Comparison of ENCODE assay signal across 15 mouse cellular contexts in the genomic region with DNA sequence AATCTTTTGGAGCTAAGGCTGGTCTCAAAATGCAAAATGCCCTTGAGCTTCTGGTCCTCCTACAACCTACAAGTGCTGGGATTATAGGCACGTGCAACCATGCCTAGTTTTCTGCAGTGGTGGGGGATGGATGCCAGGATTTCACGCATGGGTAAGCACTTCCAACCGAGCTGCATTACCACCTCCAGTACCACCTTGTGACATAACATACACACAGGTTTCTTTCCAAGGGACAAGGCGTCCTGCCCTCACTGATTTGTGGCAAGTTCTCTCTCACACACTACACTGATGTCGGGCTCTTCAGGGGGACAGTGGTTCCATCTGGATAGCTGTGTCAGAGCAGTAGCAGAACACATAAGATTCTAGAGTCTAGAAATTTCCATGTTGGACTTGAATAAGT. TPM values are rescaled to one million over a fixed set of nuclear protein-coding genes. Genes with fewer than 3 reads are reported as not detected.
"Had no signal": no experiment of that assay in that cellular context is flagged by ENCODE, and none has a peak within 500 bp of the region (broad histone marks: within the 10 kb centered on the region; RNA-seq: fewer than 3 reads in every experiment).

No protein-coding gene starts in this region.

- DNase-seq: liver, postnatal 0 days; lung, adult 2 months; lung, postnatal 36 days; thymus, adult 2 months had no signal

- H3K9me3 ChIP-seq: liver, embryonic 15.5 days; lung, embryonic 15.5 days; megakaryocyte, embryonic 14.5 days; midbrain, embryonic 13.5 days; midbrain, embryonic 15.5 days; neural tube, embryonic 12.5 days; stomach, embryonic 15.5 days had no signal

- H3K4me3 ChIP-seq: liver, embryonic 15.5 days; lung, embryonic 15.5 days; midbrain, embryonic 13.5 days; midbrain, embryonic 15.5 days; neural tube, embryonic 12.5 days; stomach, embryonic 15.5 days had no signal

- H3K36me3 ChIP-seq: liver, embryonic 15.5 days; lung, embryonic 15.5 days; midbrain, embryonic 13.5 days; midbrain, embryonic 15.5 days; neural tube, embryonic 12.5 days; stomach, embryonic 15.5 days had no signal

- H3K9ac ChIP-seq: liver, embryonic 15.5 days; liver, postnatal 0 days; lung, embryonic 15.5 days; midbrain, embryonic 13.5 days; midbrain, embryonic 15.5 days; neural tube, embryonic 12.5 days; stomach, embryonic 15.5 days had no signal

- H3K27ac ChIP-seq: liver, embryonic 15.5 days; lung, embryonic 15.5 days; macrophage; midbrain, embryonic 13.5 days; midbrain, embryonic 15.5 days; neural tube, embryonic 12.5 days; stomach, embryonic 15.5 days; stomach, postnatal 0 days had no signal

- H3K27me3 ChIP-seq: liver, embryonic 15.5 days; lung, embryonic 15.5 days; megakaryocyte, embryonic 14.5 days; midbrain, embryonic 13.5 days; midbrain, embryonic 15.5 days; neural tube, embryonic 12.5 days; stomach, embryonic 15.5 days had no signal

- H3K4me2 ChIP-seq: liver, embryonic 15.5 days; lung, embryonic 15.5 days; midbrain, embryonic 13.5 days; midbrain, embryonic 15.5 days; neural tube, embryonic 12.5 days; stomach, embryonic 15.5 days had no signal

- ATAC-seq: liver, postnatal 0 days; lung, postnatal 0 days; midbrain, embryonic 15.5 days had no signal

- H3K4me1 ChIP-seq: liver, embryonic 15.5 days; lung, embryonic 15.5 days; midbrain, embryonic 13.5 days; midbrain, embryonic 15.5 days; neural tube, embryonic 12.5 days; stomach, embryonic 15.5 days had no signal

RNA-seq across cellular contexts. Expression of a gene that starts 41.3 kb away (rescaled TPM):
- total RNA-seq: neutrophil, adult 5-6 weeks had no signal
